Mouse (Mus musculus): Measurements from ENCODE around the gene Gata2.
"Not testable (repeated sequence)": the region's sequence is repeated elsewhere in the genome, so short reads cannot be mapped to it uniquely, and the experiment has no call there.

Gene Gata2

DNA sequence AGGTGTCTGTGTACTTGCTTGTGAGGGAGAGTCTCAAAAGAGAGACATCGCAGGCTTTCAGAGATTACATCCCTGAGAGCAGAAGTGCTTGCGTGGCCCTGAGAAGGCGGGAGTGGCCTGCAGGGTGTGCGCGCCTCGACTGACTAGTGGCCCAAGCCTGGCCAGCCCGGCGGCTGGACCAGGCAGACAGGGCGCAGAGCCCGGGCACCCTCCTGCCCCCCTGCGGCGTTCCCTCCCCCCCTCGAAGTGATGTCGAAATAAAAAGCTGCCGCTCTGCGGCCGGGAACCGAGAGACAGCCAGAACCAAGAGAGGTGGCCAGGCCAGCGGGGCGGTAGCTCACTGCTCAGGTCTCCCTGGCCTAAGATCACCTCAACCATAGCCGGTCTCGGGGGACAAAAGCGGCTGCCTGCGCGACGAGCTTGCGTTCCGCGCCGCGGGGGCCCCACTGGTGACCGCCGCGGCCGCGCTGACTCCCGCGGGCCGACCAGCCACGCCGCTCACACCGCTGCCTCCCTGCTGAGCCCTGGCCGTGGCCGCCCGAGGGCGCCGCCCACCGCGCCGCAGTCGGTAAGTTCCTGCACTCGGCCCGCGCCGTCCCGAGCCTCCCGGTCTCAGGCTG, at the start of gene Gata2:
Gene Gata2 (plus strand): TSS at position 459 of the 620 bp plus-strand sequence.
- no peak for DNase-seq

DNA sequence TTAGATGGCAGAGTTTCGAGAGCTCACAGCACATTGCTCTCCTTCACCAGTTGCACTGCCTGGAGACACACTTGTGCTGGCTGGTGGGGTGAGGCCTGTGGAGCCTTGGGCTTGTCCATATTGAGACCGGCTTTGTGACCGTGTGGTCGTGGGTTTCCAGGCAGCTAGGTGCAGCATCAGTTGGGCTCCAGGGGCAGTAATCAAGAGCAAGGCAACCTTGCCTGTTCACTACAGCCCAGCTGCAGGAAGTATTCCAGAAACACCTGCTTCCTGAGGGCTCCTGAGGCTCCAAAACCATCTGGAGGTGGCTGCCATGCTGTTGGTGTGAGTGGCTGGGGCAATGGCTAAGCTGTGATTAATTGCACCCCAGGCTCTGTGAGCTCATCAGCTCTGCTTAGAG, 47.9 kb upstream of the Gata2 start:
- no peak for DNase-seq

DNA sequence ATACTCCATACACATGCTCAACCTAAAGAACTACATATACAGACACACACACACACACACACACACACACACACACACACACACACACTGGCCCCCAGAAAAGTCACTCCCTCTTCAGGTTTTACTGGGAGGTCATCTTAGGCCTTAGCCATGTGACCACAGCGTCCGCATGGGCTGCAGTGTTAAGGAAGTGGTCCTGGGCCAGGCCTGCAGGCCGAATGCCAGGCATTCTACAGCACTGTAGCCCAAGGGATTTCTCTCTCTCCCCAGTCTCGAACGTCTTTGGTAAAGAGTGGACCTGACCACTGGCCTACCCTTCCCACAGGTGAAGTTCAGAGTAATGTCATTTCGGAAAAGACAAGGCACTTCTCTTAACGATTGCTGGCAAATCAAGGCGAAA, 47.1 kb upstream of the Gata2 start:
- no peak for DNase-seq

DNA sequence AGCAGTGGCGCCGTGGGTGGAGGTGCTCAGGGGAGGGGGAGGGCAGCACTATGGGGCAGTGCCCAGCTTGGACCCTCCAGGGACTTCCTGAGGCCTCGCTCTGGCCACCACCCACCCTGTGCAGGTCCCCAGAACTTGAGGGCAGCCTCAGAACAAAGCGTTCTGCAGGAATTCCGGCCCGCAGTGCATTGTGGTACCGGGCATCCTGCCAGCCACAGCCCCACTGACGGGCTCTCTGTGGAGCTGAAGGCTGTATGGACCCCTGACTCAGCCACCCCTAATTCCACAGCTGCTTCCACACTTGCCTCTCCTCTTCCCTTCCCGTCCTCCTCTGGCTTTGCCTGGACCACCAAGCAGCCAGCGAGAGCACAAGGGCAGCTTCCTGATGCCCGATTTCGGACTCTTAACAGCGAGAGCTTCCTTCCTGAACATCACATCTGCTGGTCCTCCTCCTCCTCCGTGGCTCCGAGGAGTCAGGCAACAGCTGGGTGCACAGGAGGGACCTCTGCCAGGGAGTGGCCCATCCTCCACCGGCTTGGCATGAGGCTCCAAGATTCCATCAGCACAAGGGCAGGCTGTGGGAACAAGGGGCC, 46.2 kb upstream of the Gata2 start:
- DNase-seq, result no peak

DNA sequence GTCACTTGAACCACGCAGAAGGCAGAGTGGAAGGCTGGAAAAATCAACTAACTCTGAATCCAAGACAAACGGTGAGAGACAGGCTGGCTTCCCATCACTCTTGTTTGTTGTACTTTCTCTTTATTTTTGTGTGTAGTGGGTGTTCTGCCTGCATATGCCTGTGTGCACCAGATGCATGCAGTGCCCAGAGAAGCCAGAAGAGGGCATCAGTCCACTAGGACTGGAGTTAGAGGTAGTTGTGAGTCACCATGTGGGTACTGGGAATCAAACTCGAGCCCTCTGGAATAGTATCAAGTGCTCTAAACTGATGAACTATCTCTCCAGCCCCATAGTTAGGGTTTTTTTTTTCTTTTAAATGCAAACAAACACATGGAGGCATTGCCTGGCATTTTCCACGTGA, 42.4 kb upstream of the Gata2 start:
- DNase-seq, result no peak

DNA sequence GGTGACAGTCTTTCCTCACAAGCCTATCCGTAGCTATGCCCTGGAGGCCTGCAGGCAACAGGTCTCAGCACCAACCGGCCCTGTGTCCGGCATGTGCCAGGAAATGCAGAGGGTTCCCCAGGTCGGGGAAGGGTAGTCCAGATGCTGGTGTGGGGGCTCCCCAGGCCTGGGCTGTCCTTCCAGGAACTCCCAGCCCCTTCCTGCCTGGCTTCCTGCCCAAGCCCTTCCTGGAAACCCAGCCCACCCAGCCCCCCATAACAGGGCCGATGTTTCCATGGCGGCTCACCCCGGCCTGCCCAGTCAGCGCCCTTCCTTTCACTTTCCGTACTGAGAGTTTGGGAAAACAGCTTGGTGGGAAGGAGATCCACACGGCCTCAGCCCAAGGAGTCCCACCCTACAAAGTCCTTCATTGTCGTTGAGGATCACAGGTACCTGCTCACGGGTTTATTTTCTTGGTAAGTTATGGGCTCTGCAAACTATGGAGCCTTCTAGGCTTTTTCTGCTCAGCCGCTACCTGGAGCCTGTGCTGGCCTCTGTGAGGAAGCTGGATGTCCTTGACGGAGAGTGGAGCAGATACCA, 41.5 kb upstream of the Gata2 start:
- no peak for DNase-seq

DNA sequence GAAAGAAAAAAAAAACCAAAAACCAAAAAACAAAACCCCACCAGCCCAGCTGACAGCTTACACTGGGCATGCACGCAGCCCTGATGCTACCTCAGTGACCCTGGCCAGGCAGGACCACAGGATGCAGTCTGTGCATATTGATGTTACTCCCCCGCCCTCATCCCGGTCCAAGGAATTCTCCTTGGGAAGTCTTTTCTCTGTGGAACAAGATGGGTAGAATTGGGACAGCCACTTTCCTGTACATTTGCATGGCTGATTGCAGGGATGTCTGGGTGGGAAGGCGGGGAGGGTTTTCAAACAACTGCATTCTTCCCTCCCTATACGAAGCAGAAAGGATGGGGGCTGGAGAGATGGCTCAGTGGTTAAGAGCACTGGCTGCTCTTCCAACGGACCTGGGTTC, 40.7 kb upstream of the Gata2 start:
- DNase-seq, result no peak

DNA sequence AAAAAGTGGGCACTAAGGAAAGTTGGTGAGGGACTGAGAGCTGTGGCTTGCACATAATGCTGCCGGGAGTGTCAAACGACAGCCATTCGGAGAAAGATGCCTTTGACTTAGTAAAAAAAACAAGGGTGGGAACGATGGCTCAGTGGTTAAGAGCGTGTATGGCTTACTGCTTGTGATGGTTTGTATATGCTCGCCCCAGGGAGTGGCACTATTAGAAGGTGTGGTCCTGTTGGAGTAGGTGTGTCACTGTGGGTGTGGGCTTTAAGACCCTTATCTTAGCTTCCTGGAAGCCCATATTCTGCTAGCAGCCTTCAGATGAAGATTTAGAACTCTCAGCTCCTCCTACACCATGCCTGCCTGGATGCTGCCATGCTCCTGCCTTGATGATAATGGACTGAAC, 38.1 kb upstream of the Gata2 start:
- DNase-seq, result not testable (repeated sequence)

DNA sequence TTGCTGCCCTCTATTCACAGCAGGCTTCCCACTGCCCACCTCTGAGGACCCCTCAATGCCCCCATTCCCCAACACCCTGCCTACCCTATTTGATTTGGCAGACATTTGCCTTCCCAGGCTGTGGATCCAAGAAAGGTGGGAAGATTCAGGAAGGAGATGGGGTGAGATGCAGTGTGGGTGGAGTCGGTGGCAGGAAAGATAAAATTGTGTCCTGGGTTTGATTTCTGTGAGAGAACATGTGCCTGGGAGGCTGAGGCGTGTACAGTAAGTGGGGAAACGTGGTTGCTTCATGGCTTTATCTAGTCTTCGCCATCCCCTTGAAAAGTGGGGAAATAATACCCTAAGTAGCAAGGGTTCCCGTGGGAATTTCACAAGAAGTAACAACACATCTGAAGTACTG, 34.9 kb upstream of the Gata2 start:
- no peak for DNase-seq

DNA sequence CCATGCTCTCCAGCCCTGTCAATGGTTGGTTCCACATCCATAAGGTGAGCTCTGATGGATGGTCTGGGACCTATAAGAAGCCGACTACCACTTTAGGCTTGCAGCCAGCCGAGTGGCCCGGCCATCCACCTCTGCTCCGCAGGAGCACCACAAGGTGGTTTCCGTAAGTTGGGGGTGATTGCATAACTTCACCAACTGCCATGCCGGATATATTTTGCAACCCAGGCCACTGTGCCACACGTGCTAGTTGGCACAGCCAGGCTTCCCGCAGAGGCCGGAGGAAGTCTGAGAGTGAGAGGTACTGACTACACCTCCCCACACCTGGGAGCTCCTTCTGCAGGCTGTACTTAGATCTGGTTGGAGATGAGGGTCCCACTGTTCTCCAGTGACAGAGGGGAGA, 27.6 kb upstream of the Gata2 start:
- no peak for DNase-seq

DNA sequence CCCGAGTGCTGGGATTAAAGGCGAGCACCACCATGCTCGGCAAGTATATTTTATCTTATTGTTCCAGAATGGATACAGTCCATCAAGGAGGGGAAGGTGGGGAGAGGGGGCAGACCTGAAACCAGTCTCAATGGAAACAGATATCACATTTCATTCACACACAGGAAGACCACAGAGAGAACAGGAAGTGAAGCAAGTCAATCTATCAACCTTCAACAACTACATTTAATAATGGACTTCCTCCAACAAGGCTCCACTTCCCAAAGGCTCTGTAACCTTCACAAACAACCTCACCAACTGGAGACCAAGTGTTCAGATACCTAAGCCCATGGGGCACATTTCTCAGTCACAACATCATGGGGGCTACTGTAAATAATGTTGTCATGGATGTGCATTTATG, 19.5 kb upstream of the Gata2 start:
- DNase-seq, result no peak

DNA sequence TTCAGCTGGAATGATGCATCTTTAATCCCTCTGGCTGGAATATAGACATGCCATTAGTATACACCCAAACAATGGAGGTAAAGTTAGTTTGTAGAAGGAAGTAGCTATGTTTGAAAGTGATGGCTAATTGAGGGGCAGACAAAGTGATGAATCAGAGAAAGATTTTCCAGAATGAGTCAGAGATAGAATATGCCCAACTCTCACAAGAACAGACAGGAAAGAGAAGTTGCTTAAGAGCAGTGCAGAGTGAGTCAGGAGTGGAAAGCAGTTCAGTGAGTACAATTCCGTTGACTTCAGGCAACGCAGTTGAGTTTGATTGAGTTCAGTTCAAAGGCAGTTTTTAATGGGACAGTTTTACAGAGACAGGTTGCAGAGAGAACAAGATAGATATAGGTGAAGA, 19.0 kb upstream of the Gata2 start:
- DNase-seq, result no peak

DNA sequence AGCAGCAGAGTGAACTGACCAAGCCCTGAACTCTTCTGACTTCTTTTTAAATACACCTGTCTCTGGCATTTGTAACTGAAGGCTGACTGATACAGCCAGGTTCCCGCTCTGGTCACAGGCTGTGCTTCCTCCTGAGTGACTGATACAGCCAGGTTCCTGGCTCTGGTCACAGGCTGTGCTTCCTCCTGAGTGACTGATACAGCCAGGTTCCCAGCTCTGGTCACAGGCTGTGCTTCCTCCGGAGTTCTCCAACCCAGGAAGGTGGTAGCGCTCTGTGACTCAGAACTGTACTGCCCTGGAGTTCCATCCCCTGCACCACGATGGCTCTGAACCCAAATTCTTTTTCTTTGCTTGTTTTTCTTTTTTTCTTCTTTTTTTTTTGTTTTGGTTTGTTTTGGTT, 9.0 kb upstream of the Gata2 start:
- DNase-seq, result no peak

DNA sequence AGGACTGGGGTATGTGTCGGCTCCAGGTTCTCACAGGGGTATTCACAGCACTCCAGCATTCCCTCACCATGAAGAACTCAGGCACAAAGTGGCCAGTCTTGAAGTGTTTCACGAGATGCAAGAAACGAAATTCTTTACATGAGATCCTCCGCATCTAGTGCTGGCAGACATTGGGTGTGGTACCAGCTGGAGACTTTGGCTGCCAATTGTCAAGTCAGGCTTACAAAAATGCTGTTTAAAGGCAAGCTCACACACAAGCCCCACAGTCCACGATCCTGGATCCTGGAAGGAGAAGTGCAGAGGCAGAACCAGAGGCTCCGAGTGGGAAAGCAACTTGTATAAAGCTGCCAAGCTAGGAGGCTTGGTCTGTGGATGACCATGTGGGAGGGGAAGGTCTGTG, 5.5 kb upstream of the Gata2 start:
- no peak for DNase-seq

DNA sequence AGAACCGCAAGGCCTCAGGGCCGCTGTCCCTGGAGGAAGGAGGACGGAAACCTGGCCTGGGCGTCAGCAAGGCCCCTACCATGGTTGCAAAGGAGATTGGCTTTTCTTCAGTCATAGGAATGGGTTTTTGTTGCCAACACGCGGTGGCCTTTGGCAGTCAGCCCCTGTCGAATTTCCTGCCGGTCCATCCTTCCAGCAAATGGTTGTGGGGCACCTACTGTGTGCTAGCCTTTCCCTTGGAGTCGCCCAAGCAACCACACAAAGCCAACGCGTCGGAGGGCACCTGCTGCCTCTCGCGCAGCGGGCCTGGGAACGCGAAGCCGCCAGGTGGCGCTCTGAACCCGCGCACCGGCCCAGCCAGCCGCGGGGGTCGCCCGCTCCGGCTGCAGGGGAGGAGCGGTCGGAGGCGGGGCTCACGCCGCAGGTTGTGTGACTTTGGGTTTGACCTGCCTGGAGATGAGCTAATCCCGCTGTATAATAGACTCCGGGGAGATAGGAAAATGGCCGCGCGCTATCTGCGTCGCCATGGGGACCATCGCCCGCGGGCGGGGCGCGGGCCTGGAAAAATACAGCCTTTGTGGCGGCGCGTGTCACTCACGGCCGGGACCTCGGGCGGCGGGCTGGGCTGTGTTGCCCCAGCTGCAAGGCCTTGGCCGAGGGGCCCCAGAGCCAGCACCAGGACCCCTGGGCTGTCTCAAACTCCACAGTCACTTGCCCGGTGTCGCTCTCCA, 4.2 kb upstream of the Gata2 start:
- DNase-seq, result peak; percentile 72

DNA sequence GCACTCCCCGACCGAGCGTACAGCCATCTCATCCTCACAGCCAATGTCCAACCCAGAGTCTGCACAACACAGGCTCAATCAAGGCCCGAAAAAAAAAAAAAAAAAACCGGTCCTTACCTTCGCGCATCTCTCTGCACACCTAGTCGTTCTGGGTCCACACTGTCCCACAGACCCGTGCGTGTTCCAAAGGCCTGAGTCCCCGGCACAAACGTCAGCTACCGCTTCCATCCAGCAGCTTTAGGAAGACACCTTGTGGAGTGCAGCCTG, 3.7 kb upstream of the Gata2 start:
- no peak for DNase-seq

DNA sequence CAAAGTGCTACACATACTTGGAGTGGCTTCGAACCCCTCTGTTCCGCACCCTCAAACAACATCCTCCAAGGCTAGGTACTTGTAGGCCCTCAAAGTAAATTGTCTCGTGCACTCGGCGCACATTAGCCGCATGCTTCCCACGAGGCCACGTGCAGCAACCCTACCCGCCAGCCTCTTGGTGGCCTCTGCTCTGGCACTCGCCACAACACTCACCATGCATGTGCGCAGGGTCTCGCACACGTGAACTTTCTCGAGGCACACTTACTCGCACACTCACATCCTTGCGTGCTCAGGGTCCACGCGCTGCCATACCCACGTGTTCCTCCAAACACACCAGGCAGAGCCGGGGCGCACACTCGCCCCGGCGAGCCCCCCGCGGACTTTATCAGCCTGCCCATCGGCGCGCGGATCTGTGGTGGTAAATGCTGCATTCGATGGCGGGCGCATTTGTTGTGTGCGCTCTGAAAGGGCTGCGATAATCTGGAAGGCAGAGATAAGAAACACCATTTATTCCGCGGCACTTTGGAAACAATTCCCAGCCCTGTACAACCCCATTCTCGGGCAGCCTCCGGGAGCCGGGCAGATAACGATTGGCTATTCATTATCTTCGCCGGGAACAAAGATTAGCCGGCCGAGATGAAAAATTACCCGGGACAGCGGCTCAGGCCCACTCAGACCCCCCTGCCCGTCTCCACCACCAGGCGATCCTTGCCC, 3.2 kb upstream of the Gata2 start:
- DNase-seq, result no peak

DNA sequence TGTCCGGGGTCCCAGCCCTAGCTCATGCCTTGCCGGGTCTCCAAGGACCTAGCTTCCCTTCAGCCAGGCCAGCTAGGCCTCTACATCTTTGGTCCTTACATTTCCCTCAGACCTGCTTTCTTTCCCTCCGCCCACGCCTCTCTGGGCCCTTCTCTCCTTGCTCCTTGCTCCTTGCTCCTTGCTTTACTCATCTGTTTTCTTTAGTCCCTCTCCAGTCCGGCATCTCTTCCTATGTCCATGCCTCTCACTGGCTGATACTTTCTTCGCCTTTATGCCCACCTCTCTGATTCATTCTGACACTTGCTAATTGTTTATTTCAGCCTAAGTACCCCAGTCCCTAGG, 2.7 kb upstream of the Gata2 start:
- DNase-seq, result no peak

DNA sequence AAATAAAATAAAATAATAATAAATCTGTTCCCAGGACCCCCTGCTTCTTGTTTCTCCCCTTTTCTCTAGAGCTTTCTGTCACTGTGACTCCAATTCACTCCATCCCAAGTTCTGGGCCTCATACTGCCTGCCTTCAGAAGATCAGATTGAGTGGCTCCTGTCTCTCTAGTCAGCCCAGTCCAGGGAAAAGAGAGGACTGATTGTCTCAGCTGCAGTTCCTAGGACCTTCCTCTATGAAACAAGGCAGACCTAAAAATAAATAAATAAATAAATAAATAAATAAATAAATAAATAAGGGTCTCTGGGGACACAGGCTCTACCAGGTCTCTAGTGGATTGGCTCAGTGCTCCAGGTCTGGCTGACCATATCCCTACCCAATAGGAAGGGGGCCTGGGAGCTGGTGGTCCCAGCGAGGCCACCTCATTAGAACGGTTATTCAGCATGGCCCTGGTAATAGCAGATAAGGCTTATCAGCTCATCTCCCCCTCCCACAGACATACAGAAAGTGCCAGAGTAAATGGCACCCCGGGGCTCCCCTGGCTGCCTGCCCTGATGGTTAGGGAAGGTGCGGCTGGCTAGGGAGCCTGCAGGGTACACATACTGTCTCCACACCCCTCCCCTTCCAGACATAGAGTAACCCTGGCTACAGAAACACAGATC, 2.1 kb upstream of the Gata2 start:
- DNase-seq, result no peak

DNA sequence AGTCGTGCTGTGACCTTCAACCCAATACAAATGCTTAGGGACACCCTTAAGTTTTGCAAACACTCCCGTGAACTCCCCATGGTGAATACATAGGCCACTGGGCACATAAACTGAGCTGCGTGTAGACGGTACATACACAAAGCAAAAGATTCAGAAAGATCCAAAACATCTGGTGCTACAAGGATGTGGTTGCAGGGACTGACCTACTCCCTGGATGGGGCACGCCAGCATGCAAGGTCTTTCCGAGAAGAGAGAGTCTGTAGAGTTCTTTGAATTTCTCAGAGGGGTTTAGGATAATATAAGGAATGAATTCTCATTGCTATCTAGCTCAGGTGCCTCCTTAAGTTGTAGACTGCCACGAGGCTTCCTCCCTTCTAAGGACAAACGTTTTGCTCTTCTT, 935 bp upstream of the Gata2 start:
- DNase-seq, result no peak

DNA sequence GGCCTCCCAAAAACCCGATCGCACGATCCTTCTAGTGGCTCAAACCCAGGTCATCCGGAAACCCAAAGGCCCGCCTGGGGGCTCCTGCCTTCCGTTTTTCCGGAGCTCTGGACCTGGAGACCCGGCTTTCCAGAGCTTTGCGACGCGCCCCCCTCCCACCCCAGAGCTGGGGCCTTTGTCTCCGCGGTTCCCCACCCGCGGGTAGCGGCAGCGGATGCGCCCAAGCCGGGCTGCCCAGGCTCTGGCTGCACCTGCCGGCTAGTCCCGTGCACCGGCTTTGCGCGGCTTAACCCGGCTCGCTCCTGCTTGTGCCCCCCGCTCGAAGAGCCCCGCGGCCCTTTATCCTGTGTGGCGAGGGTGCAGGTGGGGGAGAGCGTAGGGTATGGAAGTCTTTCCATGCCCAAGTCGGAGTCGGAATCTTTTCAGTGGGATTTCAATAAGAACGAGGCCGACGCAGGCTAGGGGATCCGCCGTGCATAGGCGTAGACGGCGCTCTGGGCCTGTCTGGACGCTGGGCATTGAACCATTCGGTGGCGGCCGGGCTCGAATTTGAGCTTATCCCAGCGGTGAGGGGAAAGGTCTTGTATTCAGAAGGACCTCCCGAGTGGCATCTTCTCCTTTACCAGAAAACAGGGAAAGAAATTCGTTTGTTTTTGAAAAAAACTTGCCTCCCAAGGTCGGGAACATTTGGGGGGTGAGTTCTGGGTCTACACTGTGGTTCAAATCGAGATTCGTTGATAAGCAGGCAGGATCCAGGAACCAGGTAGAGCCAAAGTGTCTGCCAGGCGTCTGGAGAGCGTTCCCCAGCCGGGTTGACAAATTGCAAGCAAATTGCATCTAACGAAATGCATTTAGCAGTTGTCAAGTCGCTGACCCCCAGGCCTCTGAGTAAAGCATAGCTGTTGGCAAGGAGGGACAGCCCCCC, 624 bp downstream of the Gata2 start:
- no peak for DNase-seq

DNA sequence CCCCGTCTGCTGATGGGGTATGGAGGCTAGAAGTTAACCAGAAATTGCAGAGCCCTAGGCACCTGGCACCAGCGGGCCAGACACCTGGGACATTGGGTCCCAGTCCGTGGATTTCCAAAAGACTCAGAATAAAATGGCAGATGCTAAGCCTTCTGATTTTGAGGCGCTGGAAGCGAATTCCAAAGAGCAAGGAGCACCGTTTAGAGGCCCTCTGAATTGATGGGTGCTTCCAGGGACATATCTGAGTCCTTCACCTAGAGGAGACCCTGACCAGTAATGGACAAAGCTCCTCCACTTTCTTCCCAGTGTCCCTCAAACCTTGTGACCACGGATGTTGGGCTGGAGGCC, 1.3 kb downstream of the Gata2 start:
- no peak for DNase-seq
